In the genomic region with DNA sequence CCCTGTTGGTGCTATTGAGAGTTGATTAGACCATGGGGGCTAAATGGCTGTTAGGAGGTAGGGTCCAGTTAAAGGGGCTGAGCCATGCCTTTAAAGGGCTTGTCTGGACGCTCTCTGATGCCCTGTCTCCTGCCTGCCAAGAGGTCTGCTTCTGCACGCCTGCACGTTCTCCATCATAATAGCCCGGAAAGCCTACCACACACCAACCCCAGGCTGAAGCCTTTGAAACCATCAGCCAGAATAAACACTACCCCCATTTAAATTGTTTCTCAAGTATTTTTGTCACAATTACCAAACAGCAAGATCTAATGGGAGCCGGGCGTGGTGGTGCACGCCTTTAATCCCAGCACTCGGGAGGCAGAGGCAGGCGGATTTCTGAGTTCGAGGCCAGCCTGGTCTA, we compare ENCODE assay signal across 16 mouse cellular contexts.
"Had no signal": no experiment of that assay in that cellular context is flagged by ENCODE, and none has a peak within 500 bp of the region (broad histone marks: within the 10 kb centered on the region; RNA-seq: fewer than 3 reads in every experiment).

No protein-coding gene starts in this region.

- H3K4me3 ChIP-seq: neural tube, embryonic 12.5 days; neural tube, embryonic 13.5 days; neural tube, embryonic 15.5 days; stomach, embryonic 15.5 days had no signal

- H3K4me2 ChIP-seq: neural tube, embryonic 12.5 days; neural tube, embryonic 13.5 days; neural tube, embryonic 15.5 days; stomach, embryonic 15.5 days had no signal

- H3K9me3 ChIP-seq: neural tube, embryonic 12.5 days; neural tube, embryonic 13.5 days; neural tube, embryonic 15.5 days; stomach, embryonic 15.5 days had no signal

- DNase-seq: retina, postnatal 1 day; right cerebral cortex, adult 18-20 months; right cerebral cortex, postnatal 14 days; right cerebral cortex, postnatal 25 days; right cerebral cortex, postnatal 4 days; spleen, adult 18-20 months; thymus, adult 18-20 months; thymus, adult 2 months; thymus, postnatal 14 days; thymus, postnatal 25 days; thymus, postnatal 36 days; thymus, postnatal 4 days had no signal

- H3K9ac ChIP-seq: neural tube, embryonic 12.5 days; neural tube, embryonic 13.5 days; neural tube, embryonic 15.5 days; stomach, embryonic 15.5 days had no signal

- H3K36me3 ChIP-seq: neural tube, embryonic 12.5 days; neural tube, embryonic 13.5 days; neural tube, embryonic 15.5 days; stomach, embryonic 15.5 days had no signal

- H3K27me3 ChIP-seq: neural tube, embryonic 12.5 days; neural tube, embryonic 13.5 days; neural tube, embryonic 15.5 days; stomach, embryonic 15.5 days had no signal

- H3K27ac ChIP-seq: neural tube, embryonic 12.5 days; neural tube, embryonic 13.5 days; neural tube, embryonic 15.5 days; stomach, embryonic 15.5 days had no signal

- H3K4me1 ChIP-seq: neural tube, embryonic 12.5 days; neural tube, embryonic 13.5 days; neural tube, embryonic 15.5 days; stomach, embryonic 15.5 days had no signal
